Mouse (Mus musculus): ENCODE results near the gene Orai3.
"Not testable (repeated sequence)": the region's sequence is repeated elsewhere in the genome, so short reads cannot be mapped to it uniquely, and the experiment has no call there.

Orai3 gene

GRCm38 (mm10) chr7:127773664-127774384 is 4.2 kb downstream of the Orai3 start:
- TF ChIP-seq NANOG (IDR thresholded peaks at IDR 0.05; ENCODE audit: borderline replicate concordance, low read length) (no peak), CTCF (conservative IDR thresholded peaks at IDR 0.05; ENCODE audit: low read length) (peak; percentile 75), POU5F1 (IDR thresholded peaks at IDR 0.05; ENCODE audit: borderline replicate concordance, low read length) (no peak)
- H3K36me3 ChIP-seq (ENCODE audit: insufficient read depth, low read length): peaks cover 32% of the 10 kb centered on the region
- H3K4me1 ChIP-seq (replicated peaks; ENCODE audit: low read depth, low read length): peaks cover 69% of the 10 kb centered on the region
- no peaks in the 10 kb centered on the region for H3K27me3 ChIP-seq (ENCODE audit: insufficient read depth, low read length)
- no peaks in the 10 kb centered on the region for H3K9me3 ChIP-seq (ENCODE audit: low read length)
- no peak overlapping the region for H3K4me3 ChIP-seq (replicated peaks; ENCODE audit: low read length)

- H3K9me3 ChIP-seq (ENCODE audit: low read length): not testable (repeated sequence)
Observed at GRCm38 (mm10) chr7:127775837-127776236, 6.2 kb downstream of the Orai3 start.

DNA sequence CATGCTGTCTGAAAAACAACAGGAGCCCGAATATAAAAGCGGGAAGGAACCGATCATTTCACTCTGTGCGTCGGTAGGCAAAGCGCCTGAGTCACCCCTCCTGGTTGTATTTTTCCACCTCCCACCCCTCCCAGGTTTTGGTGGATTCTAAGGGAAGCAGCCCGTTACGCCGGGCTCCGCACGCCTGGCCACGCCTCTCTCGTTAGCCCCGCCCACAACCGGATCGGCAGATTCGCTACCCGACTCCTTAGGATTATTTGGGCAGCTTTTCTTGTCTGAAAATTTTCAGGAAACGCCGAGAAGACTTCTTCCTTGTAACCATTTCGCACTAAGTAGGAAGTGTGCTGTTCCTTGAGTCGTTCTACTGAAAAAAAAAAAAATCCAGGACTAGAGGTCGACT is 6.8 kb downstream of the Orai3 start, which contains the start of gene Setd1a:
TSS of gene Setd1a (plus strand) at position 245 of the 400 bp plus-strand sequence.
- Histone ChIP-seq H3K4me1 (replicated peaks; ENCODE audit: low read depth, low read length) (peaks cover 59% of the 10 kb centered on the region), H3K27me3 (ENCODE audit: insufficient read depth, low read length) (no peaks in the 10 kb centered on the region), H3K4me3 (replicated peaks; ENCODE audit: low read length) (peak within 1 kb of the TSS; percentile 89), H3K36me3 (ENCODE audit: insufficient read depth, low read length) (peaks cover 58% of the 10 kb centered on the region), H3K9me3 (ENCODE audit: low read length) (no peaks in the 10 kb centered on the region)
- TF ChIP-seq POU5F1 (IDR thresholded peaks at IDR 0.05; ENCODE audit: borderline replicate concordance, low read length): no peak
- TF ChIP-seq NANOG (IDR thresholded peaks at IDR 0.05; ENCODE audit: borderline replicate concordance, low read length): no peak
- TF ChIP-seq CTCF (conservative IDR thresholded peaks at IDR 0.05; ENCODE audit: low read length): no peak

More at GRCm38 (mm10) chr7:127775837-127776236, 6.2 kb downstream of the Orai3 start:
- peaks cover 65% of the 10 kb centered on the region for H3K4me1 ChIP-seq (replicated peaks; ENCODE audit: low read depth, low read length)
- peak overlapping the region; percentile 89 for H3K4me3 ChIP-seq (replicated peaks; ENCODE audit: low read length)
- not testable (repeated sequence) for H3K27me3 ChIP-seq (ENCODE audit: insufficient read depth, low read length)
- H3K36me3 ChIP-seq (ENCODE audit: insufficient read depth, low read length): peaks cover 52% of the 10 kb centered on the region

- Histone ChIP-seq H3K27me3 (ENCODE audit: insufficient read depth, low read length) (no peaks in the 10 kb centered on the region), H3K4me1 (replicated peaks; ENCODE audit: low read depth, low read length) (peaks cover 53% of the 10 kb centered on the region), H3K4me3 (replicated peaks; ENCODE audit: low read length) (peak overlapping the region; percentile 89), H3K36me3 (ENCODE audit: insufficient read depth, low read length) (peaks cover 63% of the 10 kb centered on the region), H3K9me3 (ENCODE audit: low read length) (no peaks in the 10 kb centered on the region)
- TF ChIP-seq NANOG (IDR thresholded peaks at IDR 0.05; ENCODE audit: borderline replicate concordance, low read length): no peak
- TF ChIP-seq CTCF (conservative IDR thresholded peaks at IDR 0.05; ENCODE audit: low read length): no peak
- no peak for TF ChIP-seq POU5F1 (IDR thresholded peaks at IDR 0.05; ENCODE audit: borderline replicate concordance, low read length)
Observed at GRCm38 (mm10) chr7:127776878-127777473, 7.4 kb downstream of the Orai3 start.

DNA sequence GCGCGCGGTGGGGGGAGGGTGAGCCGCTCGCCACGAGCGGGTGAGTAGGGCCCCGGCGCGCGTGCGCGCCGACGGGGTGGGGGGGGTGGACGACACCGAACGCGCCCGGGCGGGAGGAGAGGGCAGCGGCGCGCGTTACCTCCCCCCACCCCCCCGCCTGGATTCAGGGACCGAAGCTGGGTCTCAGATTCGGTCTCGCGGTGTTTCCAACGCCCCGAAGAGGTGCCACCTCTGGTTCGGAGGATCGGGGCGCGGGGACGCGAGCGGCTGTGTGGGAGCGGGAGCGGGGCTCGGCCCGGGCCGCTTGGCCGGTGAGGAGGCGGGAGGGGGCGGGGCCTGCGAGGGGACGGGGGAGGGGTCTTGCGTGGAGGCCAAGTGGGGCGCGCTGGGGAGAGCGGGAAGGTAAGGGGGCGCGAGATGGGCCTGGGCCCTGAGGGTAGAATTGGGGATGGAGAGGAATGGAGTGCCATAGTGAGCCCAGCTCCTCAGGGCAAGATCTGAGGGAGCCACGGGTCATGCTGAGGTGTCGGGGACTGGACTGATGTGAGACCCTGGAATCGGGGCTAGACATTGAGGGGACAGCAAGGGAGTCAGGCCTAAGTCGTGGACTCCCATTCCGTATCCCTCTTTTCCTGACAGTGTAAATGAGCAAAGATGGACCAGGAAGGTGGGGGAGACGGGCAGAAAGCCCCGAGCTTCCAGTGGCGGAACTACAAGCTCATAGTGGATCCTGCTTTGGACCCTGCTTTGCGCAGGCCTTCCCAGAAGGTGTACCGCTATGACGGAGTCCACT is 8.1 kb downstream of the Orai3 start:
- Histone ChIP-seq H3K4me3 (replicated peaks; ENCODE audit: low read length) (peak overlapping the region; percentile 89), H3K27me3 (ENCODE audit: insufficient read depth, low read length) (no peaks in the 10 kb centered on the region), H3K4me1 (replicated peaks; ENCODE audit: low read depth, low read length) (peaks cover 46% of the 10 kb centered on the region), H3K9me3 (ENCODE audit: low read length) (no peaks in the 10 kb centered on the region), H3K36me3 (ENCODE audit: insufficient read depth, low read length) (peaks cover 70% of the 10 kb centered on the region)
- no peak for TF ChIP-seq CTCF (conservative IDR thresholded peaks at IDR 0.05; ENCODE audit: low read length)
- no peak for TF ChIP-seq POU5F1 (IDR thresholded peaks at IDR 0.05; ENCODE audit: borderline replicate concordance, low read length)
- no peak for TF ChIP-seq NANOG (IDR thresholded peaks at IDR 0.05; ENCODE audit: borderline replicate concordance, low read length)

DNA sequence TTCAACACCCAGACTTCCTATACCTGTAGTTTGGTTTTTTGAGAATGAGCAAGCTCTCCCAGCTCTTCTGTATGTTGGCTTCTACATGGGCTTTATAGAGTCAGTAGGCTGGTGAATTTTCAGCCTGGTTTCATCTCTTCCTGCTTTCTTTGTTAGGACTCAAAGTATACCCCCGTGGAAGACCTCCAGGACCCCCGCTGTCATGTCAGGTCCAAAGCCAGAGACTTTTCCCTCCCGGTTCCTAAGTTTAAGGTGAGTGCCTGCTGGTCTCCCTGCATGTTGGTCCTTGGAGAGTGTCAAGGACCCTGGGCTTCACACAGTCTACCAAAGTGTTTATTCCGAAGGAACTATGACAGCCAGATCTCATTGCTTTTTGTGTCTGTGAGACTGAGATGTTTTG is 8.7 kb downstream of the Orai3 start:
- TF ChIP-seq CTCF (conservative IDR thresholded peaks at IDR 0.05; ENCODE audit: low read length) (no peak), NANOG (IDR thresholded peaks at IDR 0.05; ENCODE audit: borderline replicate concordance, low read length) (no peak), POU5F1 (IDR thresholded peaks at IDR 0.05; ENCODE audit: borderline replicate concordance, low read length) (no peak)
- peaks cover 74% of the 10 kb centered on the region for H3K36me3 ChIP-seq (ENCODE audit: insufficient read depth, low read length)

GRCm38 (mm10) chr7:127785308-127785707 is 15.7 kb downstream of the Orai3 start, which contains the start of gene Gm49388:
Gene Gm49388 (plus strand): TSS chr7:127785608.
- H3K36me3 ChIP-seq (ENCODE audit: insufficient read depth, low read length): peaks cover 97% of the 10 kb centered on the region
- H3K27me3 ChIP-seq (ENCODE audit: insufficient read depth, low read length): no peaks in the 10 kb centered on the region
- no peaks in the 10 kb centered on the region for H3K9me3 ChIP-seq (ENCODE audit: low read length)
- TF ChIP-seq NANOG (IDR thresholded peaks at IDR 0.05; ENCODE audit: borderline replicate concordance, low read length): no peak
- TF ChIP-seq CTCF (conservative IDR thresholded peaks at IDR 0.05; ENCODE audit: low read length): no peak
- no peak for TF ChIP-seq POU5F1 (IDR thresholded peaks at IDR 0.05; ENCODE audit: borderline replicate concordance, low read length)
- peaks cover 17% of the 10 kb centered on the region for H3K4me1 ChIP-seq (replicated peaks; ENCODE audit: low read depth, low read length)
- no peak within 1 kb of the TSS for H3K4me3 ChIP-seq (replicated peaks; ENCODE audit: low read length)

More for the DNA sequence above, 8.7 kb downstream of the Orai3 start:
- Histone ChIP-seq H3K9me3 (ENCODE audit: low read length) (no peaks in the 10 kb centered on the region), H3K4me1 (replicated peaks; ENCODE audit: low read depth, low read length) (peaks cover 40% of the 10 kb centered on the region), H3K27me3 (ENCODE audit: insufficient read depth, low read length) (no peaks in the 10 kb centered on the region), H3K4me3 (replicated peaks; ENCODE audit: low read length) (peak overlapping the region; percentile 89)
